Comparison of ENCODE assay signal across 20 mouse cellular contexts in the genomic region with DNA sequence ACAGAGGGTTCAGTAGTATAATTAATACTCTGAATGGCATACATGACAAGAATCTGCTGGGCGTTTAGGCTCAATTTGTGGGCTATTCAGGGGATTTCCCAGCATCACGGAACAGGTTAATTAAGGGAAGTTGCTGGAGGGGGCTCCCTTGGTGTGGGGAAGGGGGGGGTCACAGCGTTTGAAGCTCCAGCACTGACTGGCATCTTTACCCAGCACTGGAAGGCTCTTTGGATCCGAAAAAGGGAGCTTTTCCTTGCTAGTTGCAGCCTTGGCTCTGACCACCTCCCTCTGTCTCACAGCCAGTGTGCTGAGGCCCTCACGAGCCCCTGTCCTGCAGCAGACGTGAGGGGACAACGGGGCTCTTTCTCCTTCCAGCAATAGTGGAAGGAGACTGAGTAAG. TPM values are rescaled to one million over a fixed set of nuclear protein-coding genes. Genes with fewer than 3 reads are reported as not detected.
DNase-seq lines count a peak whose midpoint lies in the region; ATAC-seq lines count a peak whose summit lies in the region.
"Had no signal": no experiment of that assay in that cellular context is flagged by ENCODE, and none has a peak within 500 bp of the region (broad histone marks: within the 10 kb centered on the region; RNA-seq: fewer than 3 reads in every experiment).

No protein-coding gene starts in this region.

- H3K4me1 ChIP-seq in forebrain, embryonic 10.5 days = peaks cover 15% of the 10 kb centered on the region
- peaks cover 12% of the 10 kb centered on the region for H3K4me1 ChIP-seq in forebrain, embryonic 16.5 days (replicated peaks; ENCODE audit: control insufficient read depth, insufficient read depth, low read length)
- H3K4me1 ChIP-seq: neural tube, embryonic 12.5 days had no signal

- peak; percentile 30 for DNase-seq in retina, postnatal 1 day
- DNase-seq in retina, embryonic 14.5 days (ENCODE audit: low spot score) = no peak
- DNase-seq in forebrain, embryonic 10.5 days (ENCODE audit: extremely low spot score, low spot score) = no peak
- DNase-seq in splenic B cell, adult 2 months (ENCODE audit: low read depth, low spot score) = peak; percentile 78
- no peak for DNase-seq in lung, postnatal 36 days
- DNase-seq in gastrocnemius, postnatal 36 days = no peak
- DNase-seq: adrenal gland, adult 2 months; cerebellum, postnatal 14 days; gastrocnemius, postnatal 25 days; heart, postnatal 14 days; kidney, adult 8-10 months; kidney, postnatal 36 days; left cerebral cortex, postnatal 4 days; lung, adult 2 months; lung, postnatal 4 days had no signal

- intact Hi-C loops in gastrocnemius, postnatal 36 days (cut with DNase I) = no loop called here

- no peaks in the 10 kb centered on the region for H3K36me3 ChIP-seq in forebrain, embryonic 10.5 days (replicated peaks)
- no peaks in the 10 kb centered on the region for H3K36me3 ChIP-seq in forebrain, embryonic 16.5 days (ENCODE audit: control insufficient read depth, insufficient read depth)
- H3K36me3 ChIP-seq in splenic B cell, adult 2 months (ENCODE audit: control insufficient read depth, insufficient read depth, low read length, poor library complexity, severe bottlenecking) = no peaks in the 10 kb centered on the region
- H3K36me3 ChIP-seq: neural tube, embryonic 12.5 days had no signal

- no peaks in the 10 kb centered on the region for H3K9me3 ChIP-seq in forebrain, embryonic 10.5 days
- H3K9me3 ChIP-seq in forebrain, embryonic 16.5 days (ENCODE audit: control insufficient read depth, low read length) = no peaks in the 10 kb centered on the region
- H3K9me3 ChIP-seq: neural tube, embryonic 12.5 days had no signal

- peak overlapping the region; percentile 28 for H3K9ac ChIP-seq in forebrain, embryonic 16.5 days (replicated peaks; ENCODE audit: low read depth, low read length)
- H3K9ac ChIP-seq: neural tube, embryonic 12.5 days had no signal

- ATAC-seq in forebrain, embryonic 16.5 days = peak; percentile 80
- ATAC-seq: CD4-positive, CD25-positive, alpha-beta regulatory T cell, adult 4 months had no signal

- 30% methylated on average over 7 of the region's 7 CpGs for WGBS in forebrain, embryonic 10.5 days
- 6% methylated on average over 7 of the region's 7 CpGs for WGBS in forebrain, embryonic 16.5 days

- H3K27me3 ChIP-seq in forebrain, embryonic 10.5 days (ENCODE audit: poor library complexity, severe bottlenecking) = no peaks in the 10 kb centered on the region
- no peaks in the 10 kb centered on the region for H3K27me3 ChIP-seq in forebrain, embryonic 16.5 days (replicated peaks; ENCODE audit: control insufficient read depth, insufficient read depth, low read length)
- no peaks in the 10 kb centered on the region for H3K27me3 ChIP-seq in splenic B cell, adult 2 months (ENCODE audit: control insufficient read depth, insufficient read depth, low read length, poor library complexity, severe bottlenecking)
- H3K27me3 ChIP-seq: neural tube, embryonic 12.5 days had no signal

- H3K27ac ChIP-seq in forebrain, embryonic 10.5 days = peak overlapping the region; percentile 76
- peak overlapping the region; percentile 52; the same call in 1 of the 2 replicates for H3K27ac ChIP-seq in forebrain, embryonic 16.5 days (ENCODE audit: low read length)
- H3K27ac ChIP-seq: neural tube, embryonic 12.5 days had no signal

- no peak overlapping the region for H3K4me2 ChIP-seq in forebrain, embryonic 16.5 days (ENCODE audit: low read length)
- H3K4me2 ChIP-seq: heart, embryonic 11.5 days; liver, embryonic 11.5 days; neural tube, embryonic 12.5 days had no signal

- H3K4me3 ChIP-seq in forebrain, embryonic 10.5 days = no peak overlapping the region
- no peak overlapping the region for H3K4me3 ChIP-seq in forebrain, embryonic 16.5 days (replicated peaks; ENCODE audit: low read length)
- H3K4me3 ChIP-seq: neural tube, embryonic 12.5 days had no signal

RNA-seq across cellular contexts. Expression of gene Zbtb18, which starts 42.5 kb away (rescaled TPM):
- 2.1 and 3.0 TPM in 2 replicates for polyA plus RNA-seq in forebrain, embryonic 10.5 days (2016; fragmentation: Nextera tagmentation; extraction: Ambion mirVana)
- 111 and 146 TPM in 2 replicates for polyA plus RNA-seq in forebrain, embryonic 16.5 days (2015; fragmentation: Nextera tagmentation; extraction: Ambion mirVana)
- total RNA-seq in gastrocnemius, postnatal 36 days (2021) = 10 to 100 TPM; 89.0 to 92.0 TPM

Comparison
In these comparisons a context has a peak if more than half of its experiments do, and no peak if none do; other contexts are left out.
1. DNase-seq: peak in retina, postnatal 1 day (single experiment) and splenic B cell, adult 2 months (single experiment); none in retina, embryonic 14.5 days (single experiment), forebrain, embryonic 10.5 days (single experiment), lung, postnatal 36 days (single experiment) and gastrocnemius, postnatal 36 days (0 of 2).
2. RNA of gene Zbtb18, which starts 42.5 kb away (polyA plus RNA-seq): 111 to 146 TPM in forebrain, embryonic 16.5 days; 2.1 to 3.0 TPM in forebrain, embryonic 10.5 days; every median in the first group is over 10 times any median in the second.